Mouse (Mus musculus): Measurements from ENCODE around the gene Spata31d1b. TPM values are rescaled to one million over a fixed set of nuclear protein-coding genes. Genes with fewer than 3 reads are reported as not detected.
"Not testable (repeated sequence)": the region's sequence is repeated elsewhere in the genome, so short reads cannot be mapped to it uniquely, and the experiment has no call there.

Spata31d1b gene
- polyA plus RNA-seq (2015; fragmentation: Nextera tagmentation; extraction: Ambion mirVana), result not detected in 2 replicates

GRCm38 (mm10) chr13:59711984-59712383 is at the start of gene Spata31d1b:
Spata31d1b (plus strand) TSS chr13:59712284.
- not testable (repeated sequence) for H3K4me1 ChIP-seq (replicated peaks; ENCODE audit: control insufficient read depth, insufficient read depth, low read length); ATAC-seq; H3K9ac ChIP-seq (ENCODE audit: low read depth, low read length); H3K9me3 ChIP-seq (ENCODE audit: control insufficient read depth); H3K36me3 ChIP-seq (ENCODE audit: control insufficient read depth, insufficient read depth); H3K27me3 ChIP-seq (replicated peaks; ENCODE audit: control insufficient read depth, insufficient read depth, low read length); H3K27ac ChIP-seq (ENCODE audit: low read depth, low read length); H3K4me3 ChIP-seq (ENCODE audit: low read depth, low read length); H3K4me2 ChIP-seq (replicated peaks; ENCODE audit: low read depth)
- 49% methylated on average over 3 of the region's 3 CpGs for WGBS

- 92% methylated on average over 19 of the region's 19 CpGs for WGBS
- H3K9ac ChIP-seq (ENCODE audit: low read depth, low read length), result no peak overlapping the region
- no peaks in the 10 kb centered on the region for H3K27me3 ChIP-seq (replicated peaks; ENCODE audit: control insufficient read depth, insufficient read depth, low read length)
- no peak overlapping the region for H3K4me3 ChIP-seq (ENCODE audit: low read depth, low read length)
- 0 out of 2 replicates have a peak overlapping the region, but pooled peaks have one; percentile 41 for H3K27ac ChIP-seq (ENCODE audit: low read depth, low read length)
- no peak for TF ChIP-seq CTCF (IDR thresholded peaks at IDR 0.05; ENCODE audit: low read depth)
- 0 out of 2 replicates have a peak, but pooled peaks cover 3% of the 10 kb centered on the region for H3K4me1 ChIP-seq (replicated peaks; ENCODE audit: control insufficient read depth, insufficient read depth, low read length)
- no peak for ATAC-seq
- no peaks in the 10 kb centered on the region for H3K9me3 ChIP-seq (ENCODE audit: control insufficient read depth)
- H3K36me3 ChIP-seq (ENCODE audit: control insufficient read depth, insufficient read depth), result peaks cover 29% of the 10 kb centered on the region
- H3K4me2 ChIP-seq (replicated peaks; ENCODE audit: low read depth), result no peak overlapping the region
Observed at GRCm38 (mm10) chr13:59663939-59664712, 48.0 kb upstream of the Spata31d1b start.

GRCm38 (mm10) chr13:59667763-59668162 is 44.3 kb upstream of the Spata31d1b start:
- WGBS, result 57% methylated on average over 5 of the region's 5 CpGs
- no peak overlapping the region for H3K4me3 ChIP-seq (ENCODE audit: low read depth, low read length)
- H3K4me1 ChIP-seq (replicated peaks; ENCODE audit: control insufficient read depth, insufficient read depth, low read length), result 0 out of 2 replicates have a peak, but pooled peaks cover 3% of the 10 kb centered on the region
- H3K9ac ChIP-seq (ENCODE audit: low read depth, low read length), result no peak overlapping the region
- H3K27me3 ChIP-seq (replicated peaks; ENCODE audit: control insufficient read depth, insufficient read depth, low read length), result no peaks in the 10 kb centered on the region
- H3K27ac ChIP-seq (ENCODE audit: low read depth, low read length), result no peak overlapping the region
- no peak for ATAC-seq
- H3K9me3 ChIP-seq (ENCODE audit: control insufficient read depth), result no peaks in the 10 kb centered on the region
- peaks cover 22% of the 10 kb centered on the region for H3K36me3 ChIP-seq (ENCODE audit: control insufficient read depth, insufficient read depth)
- no peak for TF ChIP-seq CTCF (IDR thresholded peaks at IDR 0.05; ENCODE audit: low read depth)
- H3K4me2 ChIP-seq (replicated peaks; ENCODE audit: low read depth), result no peak overlapping the region

- H3K9ac ChIP-seq (ENCODE audit: low read depth, low read length), result no peak overlapping the region
- no peaks in the 10 kb centered on the region for H3K9me3 ChIP-seq (ENCODE audit: control insufficient read depth)
- peak overlapping the region; percentile 87 for H3K27ac ChIP-seq (ENCODE audit: low read depth, low read length)
- 0 out of 2 replicates have a peak, but pooled peaks cover 3% of the 10 kb centered on the region for H3K4me1 ChIP-seq (replicated peaks; ENCODE audit: control insufficient read depth, insufficient read depth, low read length)
- peak overlapping the region; percentile 47 for H3K4me2 ChIP-seq (replicated peaks; ENCODE audit: low read depth)
- no peaks in the 10 kb centered on the region for H3K27me3 ChIP-seq (replicated peaks; ENCODE audit: control insufficient read depth, insufficient read depth, low read length)
- WGBS, result 9% methylated on average over 11 of the region's 11 CpGs
- H3K4me3 ChIP-seq (ENCODE audit: low read depth, low read length), result no peak overlapping the region
- peak; percentile 93 for ATAC-seq
- no peak for TF ChIP-seq CTCF (IDR thresholded peaks at IDR 0.05; ENCODE audit: low read depth)
- H3K36me3 ChIP-seq (ENCODE audit: control insufficient read depth, insufficient read depth), result peaks cover 17% of the 10 kb centered on the region
Observed at GRCm38 (mm10) chr13:59668501-59669093, 43.5 kb upstream of the Spata31d1b start.

GRCm38 (mm10) chr13:59669946-59670345 is 42.1 kb upstream of the Spata31d1b start:
- WGBS, result 86% methylated on average over 10 of the region's 10 CpGs
- no peak for ATAC-seq
- H3K9me3 ChIP-seq (ENCODE audit: control insufficient read depth), result no peaks in the 10 kb centered on the region
- no peak for TF ChIP-seq CTCF (IDR thresholded peaks at IDR 0.05; ENCODE audit: low read depth)
- peaks cover 6% of the 10 kb centered on the region; the same call in 1 of the 2 replicates for H3K36me3 ChIP-seq (ENCODE audit: control insufficient read depth, insufficient read depth)
- no peak overlapping the region for H3K9ac ChIP-seq (ENCODE audit: low read depth, low read length)
- H3K4me3 ChIP-seq (ENCODE audit: low read depth, low read length), result no peak overlapping the region
- no peak overlapping the region for H3K4me2 ChIP-seq (replicated peaks; ENCODE audit: low read depth)
- H3K4me1 ChIP-seq (replicated peaks; ENCODE audit: control insufficient read depth, insufficient read depth, low read length), result 0 out of 2 replicates have a peak, but pooled peaks cover 3% of the 10 kb centered on the region
- no peaks in the 10 kb centered on the region for H3K27me3 ChIP-seq (replicated peaks; ENCODE audit: control insufficient read depth, insufficient read depth, low read length)
- H3K27ac ChIP-seq (ENCODE audit: low read depth, low read length), result no peak overlapping the region

- Histone ChIP-seq H3K4me3 (ENCODE audit: low read depth, low read length) (no peak overlapping the region), H3K4me2 (replicated peaks; ENCODE audit: low read depth) (no peak overlapping the region), H3K9ac (ENCODE audit: low read depth, low read length) (no peak overlapping the region), H3K27me3 (replicated peaks; ENCODE audit: control insufficient read depth, insufficient read depth, low read length) (no peaks in the 10 kb centered on the region), H3K36me3 (ENCODE audit: control insufficient read depth, insufficient read depth) (no peaks in the 10 kb centered on the region), H3K9me3 (ENCODE audit: control insufficient read depth) (no peaks in the 10 kb centered on the region), H3K27ac (ENCODE audit: low read depth, low read length) (no peak overlapping the region), H3K4me1 (replicated peaks; ENCODE audit: control insufficient read depth, insufficient read depth, low read length) (0 out of 2 replicates have a peak, but pooled peaks cover 3% of the 10 kb centered on the region)
- no peak for ATAC-seq
- no peak for TF ChIP-seq CTCF (IDR thresholded peaks at IDR 0.05; ENCODE audit: low read depth)
- WGBS, result 75% methylated on average over 2 of the region's 2 CpGs
Observed at GRCm38 (mm10) chr13:59671521-59671920, 40.6 kb upstream of the Spata31d1b start.
